Mouse (Mus musculus) activated CD4-positive, CD25-positive, alpha-beta regulatory T cell (primary cell): Measurements from ENCODE around the gene Serpinb12. TPM values are rescaled to one million over a fixed set of nuclear protein-coding genes. Genes with fewer than 3 reads are reported as not detected.

ENCODE experiments used
- polyA plus RNA-seq, 2 experiments: library from polyadenylated mRNA; unstranded; fragments of 100-300 nt; shearing (Covaris generic); gene quantifications; one replicate each; pipeline ENCODE4 v1.2.1; 2017

Gene Serpinb12
- polyA plus RNA-seq, result under 1 TPM in 1 of 2 experiments, not detected in 1; 0.16 TPM

GRCm38 (mm10) chr1:106934265-106934664 lies at the start of gene Serpinb12:
TSS of gene Serpinb12 (plus strand) at chr1:106934449.

GRCm38 (mm10) chr1:106980684-106981083 lies 46.4 kb downstream of the Serpinb12 start, which contains the start of gene Serpinb13:
TSS of gene Serpinb13 (plus strand) at chr1:106980984.

Other genes with a start within 250 kb of the Serpinb12 start
- gene Bcl2, start 220.2 kb upstream of the Serpinb12 start, polyA plus RNA-seq, result 100 to 1,000 TPM; 104 to 417 TPM
- gene Kdsr, start 174.7 kb upstream of the Serpinb12 start, polyA plus RNA-seq, result 10 to 100 TPM; 15.9 to 25.9 TPM
- 100 to 1,000 TPM; 110 to 119 TPM for gene Vps4b, start 137.7 kb upstream of the Serpinb12 start, polyA plus RNA-seq
- not detected for gene Serpinb5, start 73.3 kb upstream of the Serpinb12 start, polyA plus RNA-seq
- not detected for gene Serpinb13, start 46.5 kb downstream of the Serpinb12 start, polyA plus RNA-seq
- not detected for gene Serpinb3a, start 117.9 kb downstream of the Serpinb12 start, polyA plus RNA-seq
- gene Serpinb3d, start 149.1 kb downstream of the Serpinb12 start, polyA plus RNA-seq, result not detected